6 mouse cellular contexts compared by ENCODE assay signal in the genomic region with DNA sequence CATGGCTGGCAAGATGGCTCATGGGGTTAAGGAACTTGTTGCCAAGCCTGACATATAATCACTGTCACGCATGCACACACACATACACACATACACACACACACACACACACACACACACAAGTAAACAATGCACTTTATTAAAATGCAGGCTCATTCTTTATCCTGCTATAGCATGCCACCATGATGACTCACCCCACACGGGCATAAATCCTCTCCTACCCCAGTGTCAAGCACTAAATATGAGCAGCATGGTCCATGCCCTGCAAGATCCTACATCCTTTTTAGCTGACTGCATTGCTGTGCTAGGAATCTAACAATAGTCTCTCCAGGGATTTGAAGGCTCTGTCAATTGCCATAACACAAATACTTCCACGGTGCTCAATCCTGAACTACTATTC.
"Had no signal": no experiment of that assay in that cellular context is flagged by ENCODE, and none has a peak within 500 bp of the region (broad histone marks: within the 10 kb centered on the region; RNA-seq: fewer than 3 reads in every experiment).

No protein-coding gene starts in this region.

- DNase-seq: kidney, adult 2 months; kidney, postnatal 14 days; kidney, postnatal 4 days; liver, embryonic 13.5 days; lung, adult 2 months; thymus, postnatal 25 days had no signal
